Mouse (Mus musculus) stomach, postnatal 0 days (tissue): ENCODE data around the gene Rpl35a.

Source experiments
- CTCF ChIP-seq: IDR thresholded peaks from 2 replicates; pipeline ENCODE4 v1.5.1; 2016; ENCODE audit warnings: antibody characterized with exemption, low read depth, mild to moderate bottlenecking, moderate library complexity
- EP300 ChIP-seq: optimal IDR thresholded peaks from 2 replicates; pipeline ENCODE3; 2016; ENCODE audit warnings: antibody characterized with exemption

- TF ChIP-seq CTCF (no peak), EP300 (no peak)
Observed at GRCm38 (mm10) chr16:33006888-33007287, 49.4 kb upstream of the Rpl35a start.
